Mouse (Mus musculus): Measurements from ENCODE around the gene Itgam.
"Not testable (repeated sequence)": the region's sequence is repeated elsewhere in the genome, so short reads cannot be mapped to it uniquely, and the experiment has no call there.

Itgam gene

DNA sequence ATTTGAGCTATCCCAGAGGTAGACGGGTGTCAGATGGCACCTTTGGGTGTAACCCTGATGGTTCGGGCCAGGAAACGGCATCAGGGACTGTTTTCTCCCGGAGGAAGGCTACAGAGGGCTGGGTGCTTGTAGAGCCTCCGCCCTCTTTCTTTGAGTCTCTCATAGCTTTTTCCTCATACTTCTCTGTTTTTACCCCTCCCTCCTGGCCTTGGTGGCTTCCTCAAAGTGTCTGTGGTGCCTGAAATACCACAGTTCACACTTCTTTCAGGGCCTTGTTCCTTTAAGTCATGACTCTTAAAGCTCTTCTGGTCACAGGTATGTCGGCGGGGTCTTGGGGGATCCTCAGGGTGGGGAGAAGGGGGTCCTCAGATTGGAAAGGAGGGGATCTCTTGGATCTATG, at the start of gene Itgam, which contains the start of gene Gm49368:
Gene Itgam (plus strand): TSS at position 185 of the 400 bp plus-strand sequence.
Gene Gm49368 (plus strand): TSS at position 228 of the 400 bp plus-strand sequence.
- in situ Hi-C loops (cut with MboI, MseI) = no loop called here

DNA sequence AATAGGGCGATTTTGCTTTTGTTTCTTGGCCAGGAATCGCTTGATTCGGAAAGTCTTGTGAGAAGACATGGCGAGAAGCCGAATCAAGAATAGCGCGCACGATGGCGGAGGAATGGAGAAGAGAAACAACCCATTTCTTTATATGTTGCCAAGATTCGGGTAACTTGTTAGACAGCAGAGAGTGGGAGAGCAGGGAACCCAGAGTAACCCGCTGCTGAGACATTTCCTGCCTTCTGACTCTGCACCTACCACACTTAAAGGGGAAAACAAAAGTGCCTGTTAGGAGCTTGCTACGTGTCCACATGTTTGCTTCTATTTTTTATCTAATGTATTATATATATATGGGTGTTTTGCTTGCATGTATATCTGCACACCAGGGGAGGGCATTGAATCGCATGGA, 49.3 kb upstream of the Itgam start:
- in situ Hi-C loops (cut with MboI, MseI) = loop anchor here (25.0 kb wide), 1 partner anchor 199 kb away; the partner anchor contains the start of gene Cox6a2

DNA sequence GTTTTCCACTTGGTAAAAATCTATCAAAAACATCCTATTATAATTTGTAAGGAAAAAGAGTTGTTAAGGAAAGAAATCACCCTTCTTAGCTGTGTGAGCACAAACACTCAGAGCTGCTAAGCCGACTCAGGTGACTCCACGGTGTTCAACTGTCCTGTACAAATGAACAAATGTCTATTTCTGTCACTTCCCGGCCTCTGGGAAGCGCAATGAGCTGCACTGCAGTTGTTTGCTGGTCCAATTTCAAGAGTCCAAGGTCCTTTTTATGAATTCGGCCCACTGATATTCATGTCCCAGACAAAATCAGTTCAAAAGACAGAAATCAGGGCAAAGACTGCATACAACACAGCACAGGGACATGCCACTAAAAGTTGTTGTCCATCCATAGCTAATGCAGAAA, 46.3 kb upstream of the Itgam start:
- in situ Hi-C loops (cut with MboI, MseI) = loop anchor here (25.0 kb wide), 1 partner anchor 196 kb away; the partner anchor contains the start of gene Cox6a2

DNA sequence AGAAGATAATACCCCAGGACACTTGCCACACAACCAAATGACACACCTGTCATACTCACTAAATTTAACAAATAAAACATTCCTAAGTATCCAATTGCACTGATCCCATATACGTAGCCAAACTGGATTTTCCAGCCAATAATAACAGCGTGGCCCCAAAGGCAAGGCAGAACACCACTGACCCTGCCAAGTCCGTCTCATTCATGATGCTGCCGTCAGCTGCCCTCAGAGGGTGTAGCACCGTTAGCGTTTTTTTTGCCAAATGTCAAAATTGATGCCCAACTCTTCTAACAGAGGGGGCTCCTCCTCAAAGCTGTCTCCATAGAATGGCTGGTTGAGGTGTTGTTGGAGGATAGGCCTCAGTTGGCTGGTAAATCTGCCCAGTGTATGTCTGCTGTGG, 45.8 kb upstream of the Itgam start:
- in situ Hi-C loops (cut with MboI, MseI) = loop anchor here (25.0 kb wide), 1 partner anchor 196 kb away; the partner anchor contains the start of gene Cox6a2

DNA sequence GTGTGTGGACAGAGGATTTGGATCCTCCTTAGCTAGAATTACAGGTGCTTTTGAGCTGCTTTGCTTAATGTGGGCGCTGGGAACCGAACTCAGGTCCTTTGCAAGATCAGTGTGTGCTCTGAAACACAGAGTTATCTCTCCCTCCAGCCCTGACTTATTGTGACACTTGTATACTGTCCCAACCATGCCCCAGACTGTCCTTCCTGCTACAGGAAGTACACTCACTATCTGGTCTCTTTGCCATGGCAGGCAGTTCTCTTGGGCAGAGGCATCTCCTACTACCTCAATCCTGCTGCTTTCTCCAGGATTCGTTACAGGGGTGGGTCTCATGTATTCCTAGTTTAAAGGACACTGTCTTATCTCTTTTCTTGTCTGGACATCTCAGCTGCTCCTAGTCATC, 44.2 kb upstream of the Itgam start:
- in situ Hi-C loops (cut with MboI, MseI) = loop anchor here (25.0 kb wide), 1 partner anchor 194 kb away; the partner anchor contains the start of gene Cox6a2

DNA sequence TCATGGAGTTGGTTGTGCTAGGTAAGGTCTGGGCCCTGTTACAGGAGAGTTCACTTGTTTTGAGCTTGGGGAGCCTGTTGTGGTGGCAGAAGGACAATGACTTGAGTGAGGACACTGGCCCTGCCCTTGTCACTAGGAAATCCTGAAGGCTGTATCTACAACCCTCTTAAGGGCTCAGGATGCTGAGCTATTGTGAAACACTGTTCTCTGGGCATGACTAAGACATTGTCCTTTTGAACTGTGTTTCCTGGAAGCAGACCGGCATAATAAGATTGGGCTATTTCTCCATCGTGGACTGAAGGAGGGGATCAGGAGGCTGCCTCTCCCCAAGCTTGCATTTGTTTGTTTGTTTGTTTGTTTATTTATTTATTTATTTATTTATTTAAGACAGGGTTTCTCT, 43.3 kb upstream of the Itgam start:
- in situ Hi-C loops (cut with MboI, MseI) = loop anchor here (25.0 kb wide), 1 partner anchor 193 kb away; the partner anchor contains the start of gene Cox6a2

DNA sequence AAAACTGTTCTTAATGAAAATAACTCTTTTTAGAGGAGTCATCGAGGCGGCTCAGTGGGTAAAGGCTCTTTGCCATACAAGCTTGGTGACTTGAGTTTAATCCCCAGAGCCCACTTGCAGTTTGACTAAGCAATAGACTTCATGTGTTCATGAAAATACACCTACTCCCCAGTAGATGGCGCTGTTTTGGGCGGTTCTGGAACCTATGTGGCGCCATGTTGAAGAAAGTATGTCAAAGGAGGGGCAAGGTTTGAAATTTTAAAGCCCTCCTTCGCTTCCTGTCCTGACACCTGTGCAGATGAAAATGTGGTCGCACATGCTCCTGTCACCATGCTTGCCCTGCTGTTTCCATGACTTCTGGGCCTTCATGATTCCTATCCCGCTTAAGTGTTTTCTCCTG, 39.5 kb upstream of the Itgam start:
- in situ Hi-C loops (cut with MboI, MseI) = loop anchor here (25.0 kb wide), 1 partner anchor 189 kb away; the partner anchor contains the start of gene Cox6a2

DNA sequence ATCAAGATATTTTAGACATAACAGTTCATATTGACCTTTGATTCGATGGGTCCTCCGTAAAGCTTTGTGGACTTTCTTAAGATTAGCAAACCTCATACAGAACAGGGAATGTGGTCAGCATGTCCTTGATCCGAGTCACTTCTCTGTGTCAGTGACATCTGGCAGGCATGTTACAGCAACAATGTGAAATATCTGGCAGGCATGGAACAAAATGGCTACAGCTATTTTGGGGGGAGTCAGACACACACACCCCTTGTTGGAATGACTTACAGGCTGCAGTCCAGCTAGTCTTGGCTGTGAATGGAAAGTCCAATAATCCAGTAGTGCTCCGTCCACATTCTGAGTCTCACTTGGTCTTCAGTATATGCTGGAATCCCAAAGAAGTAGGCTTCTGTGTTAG, 38.9 kb upstream of the Itgam start:
- in situ Hi-C loops (cut with MboI, MseI) = loop anchor here (25.0 kb wide), 1 partner anchor 189 kb away; the partner anchor contains the start of gene Cox6a2

DNA sequence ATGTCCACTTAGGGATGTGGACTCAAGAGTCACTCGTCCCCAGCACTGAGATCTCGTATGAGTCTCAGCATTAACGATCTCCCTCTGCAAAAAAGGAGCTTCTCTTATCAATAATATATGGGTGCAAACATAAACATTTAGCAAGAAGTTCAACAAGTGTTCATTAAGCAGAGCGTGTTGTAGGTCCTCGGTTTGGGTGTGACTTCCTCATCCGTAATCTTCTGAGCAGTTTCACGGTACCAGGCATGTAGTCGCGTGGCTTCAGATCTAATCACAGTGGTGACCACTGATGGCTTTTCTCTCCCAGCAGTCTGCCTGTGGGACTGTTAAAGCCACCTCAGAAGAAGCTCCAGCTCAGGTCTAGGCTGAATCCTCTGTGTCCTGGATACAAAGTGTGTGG, 38.1 kb upstream of the Itgam start:
- in situ Hi-C loops (cut with MboI, MseI) = loop anchor here (25.0 kb wide), 1 partner anchor 188 kb away; the partner anchor contains the start of gene Cox6a2

DNA sequence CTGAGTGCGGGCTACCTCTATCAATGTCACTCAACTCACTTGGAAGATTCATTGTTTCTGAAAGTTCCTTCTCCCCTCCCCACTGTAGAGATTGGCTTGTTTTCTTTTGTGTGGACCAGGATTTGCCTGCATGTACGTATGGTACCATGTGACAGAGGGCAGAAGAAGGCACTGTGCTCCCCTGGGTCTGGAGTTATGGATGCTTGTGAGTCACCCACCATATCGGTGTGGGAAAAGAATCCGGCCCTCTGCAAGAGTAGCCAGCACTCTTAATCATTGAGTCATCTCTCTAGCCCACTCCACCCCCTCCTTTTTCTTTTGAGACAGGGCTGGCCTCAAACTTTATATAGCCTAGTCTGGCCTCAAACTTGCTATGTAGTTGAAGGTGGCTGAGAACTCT, 37.5 kb upstream of the Itgam start:
- in situ Hi-C loops (cut with MboI, MseI) = loop anchor here (25.0 kb wide), 1 partner anchor 187 kb away; the partner anchor contains the start of gene Cox6a2

DNA sequence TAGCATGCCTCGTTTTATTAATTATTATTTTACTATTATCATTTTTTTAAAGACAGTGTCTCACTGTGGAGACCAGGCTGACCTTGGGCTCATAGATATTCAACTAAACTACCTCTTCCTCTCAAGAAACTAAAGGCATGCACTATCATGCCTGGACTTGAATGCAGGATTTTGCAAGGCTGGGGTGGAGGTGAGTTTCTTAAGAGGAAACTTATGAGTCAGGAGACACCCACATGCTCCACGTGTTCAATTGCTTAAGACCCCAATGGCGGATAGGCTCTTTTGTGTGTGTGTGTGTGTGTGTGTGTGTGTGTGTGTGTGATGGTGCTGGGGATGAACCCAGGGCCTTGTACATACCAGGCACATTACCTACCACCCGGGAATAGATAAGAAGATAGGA, 37.1 kb upstream of the Itgam start:
- in situ Hi-C loops (cut with MboI, MseI) = no loop called here

DNA sequence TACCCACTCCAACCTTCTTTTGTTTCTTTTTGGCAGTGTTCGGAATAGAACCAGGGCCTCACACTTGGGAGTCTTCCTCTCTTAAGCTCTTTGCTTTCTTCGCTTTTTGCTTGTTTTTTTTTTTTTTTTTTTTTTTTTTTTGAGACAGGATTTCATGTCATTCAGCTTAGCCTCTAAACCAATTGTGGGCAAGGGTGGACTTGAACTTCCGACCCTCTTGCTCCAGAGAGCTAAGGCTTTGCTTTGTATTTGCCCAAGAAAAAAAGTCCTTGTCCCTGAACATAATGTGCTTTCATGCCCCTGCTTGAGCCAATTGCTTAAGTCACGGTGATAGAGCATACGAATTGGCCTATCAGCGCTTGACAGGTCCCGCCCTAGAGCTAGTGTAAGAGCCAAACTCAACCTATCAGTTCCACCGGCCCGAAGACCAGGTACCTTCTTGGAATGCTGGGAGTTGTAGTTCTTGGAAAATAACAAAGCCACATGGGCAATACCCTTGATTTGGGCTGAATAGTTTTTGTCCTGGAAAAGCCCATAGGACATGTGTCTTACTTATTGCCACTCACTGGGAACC, 30.9 kb upstream of the Itgam start:
- in situ Hi-C loops (cut with MboI, MseI) = no loop called here

DNA sequence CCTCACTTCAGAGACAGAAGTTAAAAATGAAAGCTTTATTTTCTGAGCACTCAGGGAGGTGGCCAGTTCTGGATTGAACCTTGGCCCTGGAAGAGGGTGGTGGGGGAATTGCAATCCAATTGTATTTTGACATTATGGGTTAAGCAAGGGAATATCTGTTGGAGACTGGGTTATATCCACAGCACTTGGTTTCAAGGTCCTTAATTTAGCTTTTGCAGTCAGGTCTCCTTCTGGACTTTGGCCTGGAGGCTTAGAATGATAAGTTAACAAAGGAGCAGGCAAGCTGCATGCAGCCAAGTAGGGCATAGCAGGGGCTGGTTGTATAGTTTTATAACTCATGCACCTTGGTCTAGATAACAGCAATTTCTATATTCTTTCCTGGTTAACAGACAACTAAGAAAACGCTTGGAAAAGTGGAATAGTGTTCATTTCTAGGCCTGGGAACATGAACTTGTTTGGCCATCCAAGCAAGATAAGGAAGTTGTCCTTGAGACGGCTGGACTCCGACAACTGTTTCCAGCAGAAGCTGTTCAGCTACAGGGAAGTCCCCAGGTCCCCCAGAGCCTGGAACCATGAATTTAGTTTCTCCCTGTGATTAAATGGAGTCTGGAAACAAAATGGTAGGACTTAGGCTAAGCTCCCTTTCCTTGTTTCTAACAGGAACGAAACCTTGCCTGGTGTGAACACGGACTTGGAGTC, 30.0 kb upstream of the Itgam start:
- in situ Hi-C loops (cut with MboI, MseI) = no loop called here

DNA sequence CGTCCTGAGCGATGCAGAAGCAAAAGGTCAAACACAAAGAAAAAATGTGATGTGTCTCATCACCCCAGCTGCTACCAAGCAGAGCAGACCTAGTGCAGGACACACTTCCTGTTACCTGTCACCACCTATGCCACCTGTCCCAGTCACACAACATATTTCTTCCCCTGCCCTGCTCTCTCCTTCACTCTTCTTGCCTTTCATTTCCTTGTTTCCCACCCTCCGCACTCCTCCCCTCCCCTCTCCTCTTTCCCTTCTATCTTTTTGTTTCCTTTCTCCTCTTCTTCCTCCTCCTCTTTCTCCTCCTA, 29.5 kb upstream of the Itgam start:
- in situ Hi-C loops (cut with MboI, MseI) = no loop called here

DNA sequence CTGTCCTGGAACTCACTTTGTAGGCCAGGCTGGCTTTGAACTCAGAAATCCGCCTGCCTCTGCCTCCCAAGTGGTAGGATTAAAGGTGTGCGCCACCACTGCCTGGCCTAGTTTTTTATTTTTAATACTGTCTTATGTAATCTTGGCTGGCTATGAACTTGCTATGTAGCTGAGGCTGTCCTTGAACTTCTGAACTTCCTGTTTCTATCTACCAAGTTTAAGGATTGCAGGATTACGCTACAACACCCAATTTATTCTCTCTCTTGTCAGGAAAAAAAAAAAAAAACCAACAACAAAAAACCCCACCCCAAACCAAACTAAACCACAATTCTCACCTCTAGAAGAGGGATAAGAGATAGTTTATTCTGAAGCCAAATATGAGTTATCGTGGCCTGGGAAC, 28.8 kb upstream of the Itgam start:
- in situ Hi-C loops (cut with MboI, MseI) = no loop called here

DNA sequence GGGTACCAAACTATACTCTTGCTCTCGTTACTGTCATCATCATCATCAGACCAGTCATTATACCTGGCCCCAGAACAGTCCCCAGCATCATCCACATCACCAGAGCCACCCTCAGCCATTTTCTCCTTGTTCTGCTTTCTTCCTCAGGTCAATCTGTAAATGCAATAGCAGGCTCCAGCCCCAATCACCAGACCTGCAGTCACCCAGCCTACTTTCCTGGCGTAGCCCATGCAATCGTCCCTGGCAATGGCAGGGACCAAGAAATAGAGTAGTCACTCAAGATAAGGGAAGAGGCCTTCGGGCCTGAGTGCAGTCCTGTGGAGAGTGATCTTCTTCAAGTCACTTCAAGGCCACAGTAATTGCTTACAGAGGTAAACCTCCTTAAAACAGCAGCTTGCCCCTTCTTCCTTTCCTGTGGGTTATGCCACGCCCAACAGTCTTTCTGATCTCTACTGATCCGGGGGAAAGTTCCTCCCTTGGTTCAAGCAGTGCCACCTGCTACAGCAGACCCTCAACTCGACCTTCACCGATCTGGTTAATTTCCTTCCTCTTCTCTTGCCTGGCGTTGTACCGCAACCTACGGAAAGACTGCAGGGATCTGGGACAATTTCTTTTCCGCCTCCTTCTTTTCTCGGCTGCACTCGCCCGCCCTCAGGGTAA, 20.1 kb upstream of the Itgam start:
- in situ Hi-C loops (cut with MboI, MseI) = not testable (repeated sequence)

DNA sequence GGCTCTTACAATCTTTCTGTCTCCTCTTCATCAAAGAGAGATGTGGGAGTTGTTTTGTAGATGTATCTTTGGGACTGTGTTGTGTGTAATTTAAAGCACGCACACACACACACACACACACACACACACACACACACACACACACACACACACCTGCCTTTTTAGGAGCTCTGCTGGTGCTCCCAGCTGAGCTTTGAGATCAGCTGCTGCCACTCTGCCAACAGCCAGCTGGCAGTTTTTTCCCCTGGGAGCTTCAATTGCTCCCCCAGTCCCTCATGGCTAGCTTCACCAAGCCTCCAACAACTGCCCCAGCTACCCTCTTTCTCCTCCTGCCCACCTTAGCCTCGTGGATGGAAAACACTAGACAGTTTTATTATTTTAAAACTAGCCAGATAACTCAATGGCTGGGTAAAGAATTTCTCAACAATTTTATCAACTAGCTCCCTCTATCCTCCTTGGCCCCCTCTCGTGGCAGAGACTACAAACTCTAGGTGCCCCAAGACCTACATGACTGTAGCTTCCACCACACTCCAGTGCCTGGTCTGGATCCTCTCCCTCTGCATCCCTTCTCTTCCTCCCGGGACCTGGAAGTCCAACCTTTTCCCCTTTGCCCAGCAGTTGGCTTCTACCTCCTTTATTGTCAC, 18.2 kb upstream of the Itgam start:
- in situ Hi-C loops (cut with MboI, MseI) = no loop called here

DNA sequence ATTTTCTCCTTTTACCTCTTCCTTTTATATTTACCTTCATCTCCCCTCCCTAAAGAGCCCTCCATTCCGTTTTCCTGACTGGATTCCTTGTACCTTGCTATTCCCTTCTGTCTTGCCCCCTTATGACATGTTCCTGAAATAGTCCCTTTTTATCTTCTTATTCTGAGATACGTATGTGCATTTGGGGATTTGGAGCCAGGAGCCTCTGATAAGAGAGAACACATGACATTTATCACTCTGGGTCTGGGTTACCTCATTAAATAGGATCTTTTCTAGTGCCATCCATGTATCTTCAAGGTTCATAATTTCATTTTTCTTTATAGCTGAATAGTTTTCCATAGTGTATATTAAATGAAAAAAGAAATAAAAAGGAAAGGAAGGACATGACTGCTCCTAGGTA, 16.8 kb upstream of the Itgam start:
- in situ Hi-C loops (cut with MboI, MseI) = loop anchor here (5.0 kb wide), 1 partner anchor 52 kb away; no protein-coding TSS in a partner anchor

DNA sequence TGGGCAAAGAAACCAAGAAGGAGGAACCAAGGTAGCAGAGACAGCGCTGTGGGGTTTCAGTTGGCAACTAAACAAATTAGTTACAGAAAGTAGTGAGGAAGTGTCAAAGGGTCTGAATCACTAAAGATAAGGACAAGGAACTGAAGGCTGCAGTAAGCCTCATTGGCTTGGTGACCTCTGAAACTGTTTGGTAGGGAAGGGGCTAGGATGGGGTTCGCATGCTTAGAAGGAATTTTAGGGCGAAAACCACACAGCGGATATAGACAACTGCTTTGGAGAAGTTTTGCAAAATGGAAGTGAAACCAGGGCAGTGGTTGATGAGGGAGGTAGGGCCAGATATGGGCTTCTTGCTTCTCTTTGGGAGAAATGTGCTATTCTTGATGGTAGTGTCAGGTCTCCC, 13.6 kb upstream of the Itgam start:
- in situ Hi-C loops (cut with MboI, MseI) = loop anchor here (5.0 kb wide), 1 partner anchor 48 kb away; no protein-coding TSS in a partner anchor

DNA sequence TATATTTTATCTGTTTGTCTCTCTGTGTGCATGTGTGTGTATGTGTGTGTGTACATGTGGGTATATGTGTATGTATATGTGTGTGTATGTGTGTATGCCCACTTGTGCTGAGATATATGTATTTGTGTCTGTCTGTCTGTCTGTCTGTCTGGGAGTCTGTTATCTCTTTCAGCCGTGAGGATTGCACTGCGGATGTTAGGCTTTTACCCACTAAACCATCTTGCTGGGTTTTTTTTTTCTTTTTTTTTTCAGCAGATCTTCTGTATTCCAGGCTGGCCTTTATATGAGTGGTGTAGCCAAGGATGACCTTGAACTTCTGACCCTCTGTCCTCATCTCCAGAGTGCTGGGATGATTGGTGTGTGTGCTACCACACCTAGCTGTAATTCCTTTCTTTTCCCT, 13.2 kb upstream of the Itgam start:
- in situ Hi-C loops (cut with MboI, MseI) = loop anchor here (5.0 kb wide), 1 partner anchor 48 kb away; no protein-coding TSS in a partner anchor

DNA sequence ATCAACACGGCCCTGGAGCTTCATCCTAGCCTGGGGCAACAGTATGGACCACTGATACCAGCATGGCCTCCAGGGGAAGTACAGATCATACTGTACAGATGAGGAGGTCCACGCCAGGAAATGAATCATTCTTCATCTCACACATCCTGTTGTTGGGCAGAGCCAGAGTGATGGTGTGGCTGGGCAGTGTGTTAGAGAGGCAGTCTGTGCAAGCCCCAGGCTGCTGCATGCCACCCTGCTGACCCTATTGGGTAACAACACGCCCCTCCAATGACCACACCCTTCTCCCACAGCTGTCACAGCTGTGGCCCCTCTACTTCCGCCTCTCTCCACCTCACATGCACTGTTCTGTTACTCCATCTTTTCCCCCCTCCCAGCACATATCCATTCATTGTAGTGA, 11.7 kb upstream of the Itgam start:
- in situ Hi-C loops (cut with MboI, MseI) = no loop called here

DNA sequence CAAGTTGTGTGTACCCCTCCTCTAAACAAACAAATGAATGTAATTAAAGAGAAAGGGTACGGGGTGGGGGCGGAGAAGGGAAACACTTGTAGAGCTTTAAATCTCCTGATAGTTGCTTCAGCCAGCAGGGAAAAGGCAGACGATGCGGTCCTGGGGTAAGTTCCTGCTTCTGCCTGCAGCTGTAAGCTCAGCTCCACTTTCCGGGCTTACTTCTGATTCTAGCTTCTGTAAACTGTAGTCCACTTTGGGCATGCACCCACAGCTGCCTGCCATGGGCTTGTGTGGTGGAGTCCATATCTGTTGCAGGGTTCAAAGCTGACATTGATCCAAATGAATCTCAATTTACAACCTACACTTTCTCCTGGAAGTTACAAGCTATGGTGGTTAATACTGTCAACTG, 9.4 kb upstream of the Itgam start:
- in situ Hi-C loops (cut with MboI, MseI) = no loop called here
